Mouse (Mus musculus): ENCODE measurements around the gene Fam178b.
"Not testable (repeated sequence)": the region's sequence is repeated elsewhere in the genome, so short reads cannot be mapped to it uniquely, and the experiment has no call there.

The Fam178b gene

GRCm38 (mm10) chr1:36546888-36547471 is 136.0 kb downstream of the Fam178b start, which contains the start of gene Ankrd39:
Gene Ankrd39, minus strand, starts transcription at chr1:36547445.
- in situ Hi-C loops (cut with MboI, MseI), result no loop called here

GRCm38 (mm10) chr1:36545845-36546600 is 137.0 kb downstream of the Fam178b start:
- in situ Hi-C loops (cut with MboI, MseI), result no loop called here

GRCm38 (mm10) chr1:36545382-36545781 is 137.6 kb downstream of the Fam178b start:
- in situ Hi-C loops (cut with MboI, MseI), result no loop called here

- in situ Hi-C loops (cut with MboI, MseI), result no loop called here
Observed at GRCm38 (mm10) chr1:36542925-36543324, 140.1 kb downstream of the Fam178b start.

- in situ Hi-C loops (cut with MboI, MseI), result no loop called here
Observed at GRCm38 (mm10) chr1:36541844-36542243, 141.1 kb downstream of the Fam178b start.

GRCm38 (mm10) chr1:36540807-36541206 is 142.2 kb downstream of the Fam178b start:
- in situ Hi-C loops (cut with MboI, MseI), result no loop called here

GRCm38 (mm10) chr1:36540132-36540531 is 142.9 kb downstream of the Fam178b start:
- in situ Hi-C loops (cut with MboI, MseI), result no loop called here

GRCm38 (mm10) chr1:36539186-36539585 is 143.8 kb downstream of the Fam178b start, which contains the start of gene Gm42417:
Gene Gm42417, minus strand, starts transcription at chr1:36539429.
- in situ Hi-C loops (cut with MboI, MseI), result no loop called here

- in situ Hi-C loops (cut with MboI, MseI), result no loop called here
Observed at GRCm38 (mm10) chr1:36538727-36539126, 144.3 kb downstream of the Fam178b start.

- in situ Hi-C loops (cut with MboI, MseI), result not testable (repeated sequence)
Observed at GRCm38 (mm10) chr1:36536783-36537182, 146.2 kb downstream of the Fam178b start, which contains the start of gene Ankrd23. Gene Ankrd23, minus strand, starts transcription at chr1:36536883.

GRCm38 (mm10) chr1:36536397-36536728 is 146.6 kb downstream of the Fam178b start:
- in situ Hi-C loops (cut with MboI, MseI), result no loop called here

- in situ Hi-C loops (cut with MboI, MseI), result no loop called here
Observed at GRCm38 (mm10) chr1:36535477-36536396, 147.2 kb downstream of the Fam178b start.

GRCm38 (mm10) chr1:36534595-36535058 is 148.4 kb downstream of the Fam178b start:
- in situ Hi-C loops (cut with MboI, MseI), result no loop called here

- in situ Hi-C loops (cut with MboI, MseI), result no loop called here
Observed at GRCm38 (mm10) chr1:36533546-36533945, 149.4 kb downstream of the Fam178b start.

GRCm38 (mm10) chr1:36531461-36531860 is 151.5 kb downstream of the Fam178b start:
- in situ Hi-C loops (cut with MboI, MseI), result no loop called here

GRCm38 (mm10) chr1:36530962-36531361 is 152.0 kb downstream of the Fam178b start:
- in situ Hi-C loops (cut with MboI, MseI), result no loop called here

- in situ Hi-C loops (cut with MboI, MseI), result no loop called here
Observed at GRCm38 (mm10) chr1:36530485-36530884, 152.5 kb downstream of the Fam178b start.

GRCm38 (mm10) chr1:36529875-36530274 is 153.1 kb downstream of the Fam178b start:
- in situ Hi-C loops (cut with MboI, MseI), result no loop called here

GRCm38 (mm10) chr1:36529274-36529673 is 153.7 kb downstream of the Fam178b start:
- in situ Hi-C loops (cut with MboI, MseI), result no loop called here

- in situ Hi-C loops (cut with MboI, MseI), result no loop called here
Observed at GRCm38 (mm10) chr1:36528351-36528750, 154.6 kb downstream of the Fam178b start.

GRCm38 (mm10) chr1:36526903-36527302 is 156.1 kb downstream of the Fam178b start:
- in situ Hi-C loops (cut with MboI, MseI), result no loop called here

GRCm38 (mm10) chr1:36525774-36526173 is 157.2 kb downstream of the Fam178b start:
- in situ Hi-C loops (cut with MboI, MseI), result no loop called here

All from T-helper 2 cell (primary cell).